Mouse (Mus musculus) CH12.LX (cell line): Measurements from ENCODE around the gene Cdh4. TPM values are rescaled to one million over a fixed set of nuclear protein-coding genes. Genes with fewer than 3 reads are reported as not detected.

Experiments
- DNase-seq: peaks from one replicate; pipeline ENCODE4 v3.0.0-alpha.2; 2013; ENCODE audit errors: extremely low read depth
- H3K27ac ChIP-seq: 2 replicates; pipeline ENCODE4 v1.5.1; 2012; ENCODE audit warnings: low read depth, mild to moderate bottlenecking, control low read depth, moderate library complexity; ENCODE audit not compliant: insufficient read depth
- H3K27me3 ChIP-seq: replicated peaks from 2 replicates; pipeline ENCODE3; 2012; ENCODE audit warnings: inconsistent platforms
- H3K36me3 ChIP-seq, 2 experiments: replicated peaks in 1 of 2; 2 replicates each; pipeline versions ENCODE3 to v1.6.1; 2012; ENCODE audit warnings: inconsistent platforms in 1 of 2, low read length in 1 of 2, mild to moderate bottlenecking in 1 of 2, mixed read lengths in 1 of 2, moderate library complexity in 1 of 2; ENCODE audit not compliant: control insufficient read depth in 1 of 2, insufficient read depth in 1 of 2
- H3K4me1 ChIP-seq, 2 experiments: 2 replicates each; pipeline ENCODE4 v1.6.1; 2012; ENCODE audit warnings: inconsistent platforms in 1 of 2, moderate library complexity in 1 of 2; ENCODE audit not compliant: insufficient read depth in 2 of 2, control insufficient read depth in 1 of 2
- H3K4me2 ChIP-seq: 2 replicates; pipeline ENCODE4 v1.6.1; 2012; ENCODE audit warnings: low read depth, mild to moderate bottlenecking, control low read depth; ENCODE audit not compliant: poor library complexity, insufficient read depth, severe bottlenecking
- H3K4me3 ChIP-seq, 3 experiments: fragments of 150-350 bp in 1 of 3; sonication (generic) in 1 of 3; replicated peaks in 1 of 3; 2 replicates each; pipeline versions ENCODE3 to v1.5.1; 2011 to 2012; ENCODE audit warnings: low read depth in 2 of 3, low read length in 2 of 3, mild to moderate bottlenecking in 2 of 3, moderate library complexity in 2 of 3, control low read depth in 1 of 3, improper control_type of control experiment in 1 of 3, inconsistent platforms in 1 of 3, mixed read lengths in 1 of 3; ENCODE audit not compliant: poor library complexity in 1 of 3
- H3K79me2 ChIP-seq: replicated peaks from 2 replicates; pipeline ENCODE4 v1.6.1; 2012; ENCODE audit warnings: mild to moderate bottlenecking, moderate library complexity; ENCODE audit not compliant: control insufficient read depth, poor library complexity, insufficient read depth, severe bottlenecking; ENCODE audit errors: extremely low read depth
- H3K9ac ChIP-seq: 2 replicates; pipeline ENCODE4 v1.6.1; 2012; ENCODE audit warnings: low read depth, mild to moderate bottlenecking, control low read depth, moderate library complexity; ENCODE audit not compliant: insufficient read depth
- H3K9me3 ChIP-seq: replicated peaks from 2 replicates; pipeline ENCODE3; 2012; ENCODE audit warnings: low read length, inconsistent platforms, mixed read lengths
- CTCF ChIP-seq, 2 experiments: IDR thresholded peaks in 1 of 2; conservative IDR thresholded peaks in 1 of 2; 2 replicates each; pipeline ENCODE4 v1.5.1; 2011 to 2012; ENCODE audit warnings: low read depth in 2 of 2, low read length in 2 of 2, improper control_type of control experiment in 1 of 2, inconsistent platforms in 1 of 2, mild to moderate bottlenecking in 1 of 2, moderate library complexity in 1 of 2
- ETS1 ChIP-seq: conservative IDR thresholded peaks from 2 replicates; pipeline ENCODE4 v1.6.1; 2012; ENCODE audit warnings: low read depth, mild to moderate bottlenecking, inconsistent platforms, low read length, improper control_type of control experiment, moderate library complexity
- GABPA ChIP-seq: IDR thresholded peaks from 2 replicates; pipeline ENCODE4 v1.6.1; 2012; ENCODE audit warnings: low read depth, low read length, improper control_type of control experiment, inconsistent platforms; ENCODE audit not compliant: insufficient replicate concordance
- IRF4 ChIP-seq: IDR thresholded peaks from 2 replicates; pipeline ENCODE4 v1.6.1; 2014; ENCODE audit warnings: low read depth, mild to moderate bottlenecking, inconsistent platforms, low read length, improper control_type of control experiment
- JUND ChIP-seq: conservative IDR thresholded peaks from 2 replicates; pipeline ENCODE4 v1.6.1; 2011; ENCODE audit warnings: low read depth, low read length, improper control_type of control experiment
- MAFK ChIP-seq: IDR thresholded peaks from 2 replicates; pipeline ENCODE4 v1.6.1; 2011; ENCODE audit warnings: low read length, improper control_type of control experiment; ENCODE audit not compliant: insufficient replicate concordance
- MAZ ChIP-seq: IDR thresholded peaks from 2 replicates; pipeline ENCODE4 v1.6.1; 2012; ENCODE audit warnings: low read depth, mild to moderate bottlenecking, inconsistent platforms, low read length, improper control_type of control experiment, moderate library complexity
- MXI1 ChIP-seq: IDR thresholded peaks from 2 replicates; pipeline ENCODE4 v1.6.1; 2011; ENCODE audit warnings: mild to moderate bottlenecking, low read depth, low read length, improper control_type of control experiment
- MYC ChIP-seq: IDR thresholded peaks from 2 replicates; pipeline ENCODE4 v1.6.1; 2011; ENCODE audit warnings: low read depth, mild to moderate bottlenecking, improper control_type of control experiment, low read length
- POLR2A ChIP-seq: IDR thresholded peaks from 2 replicates; pipeline ENCODE4 v1.6.1; 2011; ENCODE audit warnings: low read depth, mild to moderate bottlenecking, improper control_type of control experiment, low read length
- RAD21 ChIP-seq: IDR thresholded peaks from 2 replicates; pipeline ENCODE4 v1.6.1; 2011; ENCODE audit warnings: low read depth, mild to moderate bottlenecking, low read length, improper control_type of control experiment, moderate library complexity
- RCOR1 ChIP-seq: conservative IDR thresholded peaks from 2 replicates; pipeline ENCODE4 v1.6.1; 2012; ENCODE audit warnings: low read depth, mild to moderate bottlenecking, inconsistent platforms, low read length, improper control_type of control experiment
- SIN3A ChIP-seq: IDR thresholded peaks from 2 replicates; pipeline ENCODE4 v1.6.1; 2012; ENCODE audit warnings: low read length, improper control_type of control experiment, inconsistent platforms
- TBP ChIP-seq: conservative IDR thresholded peaks from 2 replicates; pipeline ENCODE4 v1.6.1; 2011; ENCODE audit warnings: low read depth, low read length, improper control_type of control experiment
- TCF12 ChIP-seq: IDR thresholded peaks from 2 replicates; pipeline ENCODE4 v1.6.1; 2014; ENCODE audit warnings: low read depth, mild to moderate bottlenecking, inconsistent platforms, low read length, improper control_type of control experiment
- USF2 ChIP-seq: conservative IDR thresholded peaks from 2 replicates; pipeline ENCODE4 v1.6.1; 2011; ENCODE audit warnings: low read depth, low read length, improper control_type of control experiment
- ZKSCAN1 ChIP-seq: IDR thresholded peaks from 2 replicates; pipeline ENCODE4 v1.6.1; 2012; ENCODE audit warnings: low read depth, inconsistent platforms, low read length, improper control_type of control experiment, borderline replicate concordance
- ZNF384 ChIP-seq: IDR thresholded peaks from 2 replicates; pipeline ENCODE4 v1.6.1; 2012; ENCODE audit warnings: low read depth, low read length, improper control_type of control experiment, inconsistent platforms
- dilution Hi-C: fragments of 300-500 bp; cut with MboI; formaldehyde crosslinking; loops from 2 replicates; pipeline ENCODE4 v1.14.3; 2020; ENCODE audit warnings: low sequenced_read_pairs; ENCODE audit not compliant: extremely low pct_unique_long_range_greater_than_20kb, extremely low pct_ligation_motif_present
- in situ Hi-C: fragments of 300-500 bp; cut with MboI; formaldehyde crosslinking; loops from 3 replicates; pipeline ENCODE4 v1.14.3; 2019; ENCODE audit warnings: low sequenced_read_pairs, low pct_ligation_motif_present, low pct_unique_long_range_greater_than_20kb, mixed read lengths
- polyA plus RNA-seq: library from polyadenylated mRNA; unstranded; fragments of >175 nt; gene quantifications from 2 replicates; pipeline ENCODE4 v1.2.1, GENCODE M21; 2012; ENCODE audit warnings: low read depth; ENCODE audit not compliant: insufficient read length
- total RNA-seq, 2 experiments: library from RNA; depleted of rRNA; stranded (reverse); fragments of 300-350 nt in 1 of 2; fragments of >200 nt in 1 of 2; gene quantifications; 2 replicates each; pipeline ENCODE4 v1.2.3; 2012 to 2014

Gene Cdh4
- total and polyA plus RNA-seq, 3 experiments = not detected

DNA sequence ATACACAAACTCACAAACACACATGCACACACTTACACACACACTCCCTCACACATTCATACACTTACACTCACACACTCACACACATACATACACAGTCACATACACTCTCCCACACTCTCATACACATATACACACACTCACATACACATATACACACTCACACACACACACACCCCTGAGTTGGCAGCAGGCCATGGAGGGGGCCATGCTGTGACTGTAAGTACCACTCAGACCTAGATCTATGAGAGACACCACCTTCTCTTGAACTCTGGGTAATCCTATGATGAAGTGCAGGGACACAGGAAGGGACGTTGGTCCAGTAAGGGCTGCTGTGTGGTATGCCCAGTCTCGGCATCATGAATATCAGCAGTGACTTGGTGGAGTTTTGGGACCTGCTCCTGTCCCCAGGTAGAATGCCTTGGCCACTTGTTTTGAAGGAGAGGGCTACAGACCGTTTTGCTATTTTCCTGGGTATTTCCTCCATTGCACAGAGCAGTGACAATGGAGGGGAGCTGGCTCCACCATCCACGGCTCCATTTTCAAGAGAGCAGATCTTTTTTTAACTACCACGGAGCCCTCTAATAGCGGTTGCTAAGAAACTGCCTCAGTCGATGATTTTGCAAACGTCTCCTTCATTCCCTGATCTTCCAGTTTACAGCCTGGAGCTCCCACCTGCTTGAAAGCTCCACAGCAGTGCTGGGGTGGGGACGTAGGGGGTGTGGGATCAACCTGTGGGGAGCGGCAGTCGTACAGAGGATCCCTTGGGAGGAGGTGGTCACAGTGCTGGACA, 371.0 kb downstream of the Cdh4 start:
- DNase-seq = no peak
- in situ Hi-C loops = no loop called here
- dilution Hi-C loops = no loop called here

DNA sequence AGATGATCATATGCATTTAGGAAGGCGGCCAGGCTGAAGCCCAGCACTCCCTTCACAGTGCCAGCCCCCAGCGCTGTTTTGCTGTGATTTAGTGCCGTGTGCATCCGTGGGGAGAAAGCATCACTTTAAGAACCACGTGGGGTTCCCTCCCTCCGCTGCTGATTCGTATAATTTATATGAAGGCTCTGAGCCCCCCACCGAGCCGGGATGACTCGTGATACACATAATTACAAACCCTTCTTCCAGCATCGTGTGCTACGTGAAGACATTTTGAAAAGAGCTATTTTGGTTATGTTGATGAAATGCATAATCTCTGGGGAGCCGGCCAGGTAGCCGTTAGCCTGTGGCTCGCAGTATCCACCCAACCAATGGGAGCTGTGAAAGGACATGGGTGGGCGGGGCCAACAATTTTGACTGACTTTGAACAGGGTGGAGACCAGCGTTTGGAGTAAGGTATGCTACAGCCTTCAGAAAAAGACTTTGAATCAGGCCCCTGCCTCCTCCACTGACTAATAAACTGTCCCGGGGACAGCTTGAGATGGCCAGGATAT, 382.6 kb downstream of the Cdh4 start:
- Histone ChIP-seq H3K9ac (no peak overlapping the region), H3K4me2 (no peak overlapping the region), H3K9me3 (no peaks in the 10 kb centered on the region), H3K27ac (no peak overlapping the region), H3K4me3 (no peak overlapping the region), H3K79me2 (no peaks in the 10 kb centered on the region), H3K36me3 (no peaks in the 10 kb centered on the region), H3K27me3 (peaks cover 82% of the 10 kb centered on the region), H3K4me1 (no peaks in the 10 kb centered on the region)
- dilution Hi-C loops = no loop called here
- peak; percentile 17 for DNase-seq
- no peak for TF ChIP-seq SIN3A
- TF ChIP-seq ZKSCAN1 = no peak
- no peak for TF ChIP-seq ZNF384
- no peak for TF ChIP-seq MYC
- no peak for TF ChIP-seq TCF12
- no peak for TF ChIP-seq GABPA
- TF ChIP-seq MAFK = no peak
- no peak for TF ChIP-seq MAZ
- in situ Hi-C loops = loop anchor here (10.0 kb wide), 1 partner anchor 60 kb away; no protein-coding TSS in a partner anchor

More for the DNA sequence above, 371.0 kb downstream of the Cdh4 start:
- Histone ChIP-seq H3K4me2 (no peak overlapping the region), H3K9ac (no peak overlapping the region), H3K27me3 (peaks cover 21% of the 10 kb centered on the region), H3K36me3 (no peaks in the 10 kb centered on the region), H3K4me3 (no peak overlapping the region), H3K4me1 (peaks cover 0 to 7% of the 10 kb centered on the region in 2 experiments; a peak in 1 of 4 replicates), H3K27ac (no peak overlapping the region), H3K79me2 (no peaks in the 10 kb centered on the region)
- no peak for TF ChIP-seq RCOR1
- TF ChIP-seq USF2 = no peak
- TF ChIP-seq TBP = no peak
- TF ChIP-seq MXI1 = no peak
- no peak for TF ChIP-seq TCF12
- TF ChIP-seq POLR2A = no peak
- no peak for TF ChIP-seq RAD21
- TF ChIP-seq CTCF (conservative IDR thresholded peaks at IDR 0.05 in 1 of 2, IDR thresholded peaks at IDR 0.05 in 1 of 2; ENCODE audit: low read depth in 2 of 2, low read length in 2 of 2) = no peak
- no peak for TF ChIP-seq IRF4
- TF ChIP-seq JUND = no peak
- TF ChIP-seq ZKSCAN1 = no peak
- TF ChIP-seq ETS1 = no peak
- TF ChIP-seq, all 38 proteins: peak for 0
- H3K9me3 ChIP-seq = no peaks in the 10 kb centered on the region
